Mouse (Mus musculus) T-cell, adult 66 days (primary cell): ENCODE measurements around the gene Lrrc57. TPM values are rescaled to one million over a fixed set of nuclear protein-coding genes. Genes with fewer than 3 reads are reported as not detected.

Source experiments
- total RNA-seq, 2 experiments: library from RNA; stranded (reverse); gene quantifications; 3 replicates in 1 of 2; 4 replicates in 1 of 2; pipeline ENCODE4 v1.2.4; 2023

The Lrrc57 gene
- total RNA-seq, result 10 to 100 TPM; 15.1 to 18.6 TPM

GRCm38 (mm10) chr2:120608830-120609723 lies at the start of gene Lrrc57, which contains the start of gene Haus2:
Gene Lrrc57 (minus strand): TSS chr2:120609520.
Gene Haus2 (plus strand): TSS chr2:120609383.

DNA sequence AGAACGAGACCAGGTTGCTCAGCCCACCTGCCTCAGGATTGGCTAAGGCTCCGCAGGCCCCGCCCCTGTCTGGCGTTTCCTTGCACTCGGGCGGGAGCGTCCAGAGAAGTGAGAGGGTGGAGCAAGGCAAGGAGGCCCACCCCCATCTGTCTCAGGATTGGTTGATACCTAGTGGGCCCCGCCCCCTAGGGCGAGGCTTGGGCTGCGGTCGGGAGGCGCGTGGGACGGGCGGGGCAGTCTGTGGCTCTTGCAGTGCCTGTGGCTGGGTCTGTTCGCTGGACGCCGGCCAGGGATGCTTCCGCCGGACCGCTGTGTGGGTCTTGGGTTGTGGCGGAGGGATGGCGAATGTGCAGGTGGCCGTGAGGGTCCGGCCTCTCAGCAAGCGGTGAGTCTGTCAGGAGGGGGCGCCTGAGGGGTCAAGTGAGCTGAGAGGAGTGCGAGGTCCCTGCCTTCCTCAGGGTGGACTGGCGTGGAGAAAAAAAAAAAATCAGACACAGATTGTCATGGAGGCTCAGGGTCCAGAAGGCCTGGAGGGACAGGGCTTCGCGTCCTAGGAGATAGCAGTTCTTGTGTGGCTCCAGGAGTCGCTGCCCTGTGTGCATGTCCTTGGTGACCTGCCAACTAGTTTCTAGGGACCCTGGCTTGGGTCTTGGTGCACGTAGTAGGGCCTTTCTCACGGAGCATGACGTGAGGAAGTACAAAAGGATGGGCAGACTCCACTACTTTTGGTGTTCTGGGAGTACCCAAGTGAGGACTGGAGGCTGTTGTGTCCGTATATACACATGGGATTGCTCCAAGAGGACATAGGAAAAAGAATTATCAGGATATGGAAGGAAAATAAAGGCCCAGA lies 19.8 kb upstream of the Lrrc57 start, which contains the start of gene Stard9:
TSS of gene Stard9 (plus strand) at position 236 of the 850 bp plus-strand sequence.

GRCm38 (mm10) chr2:120566886-120567797 lies 42.2 kb downstream of the Lrrc57 start, which contains the start of gene Snap23:
Gene Snap23 (plus strand): TSS chr2:120567671.

DNA sequence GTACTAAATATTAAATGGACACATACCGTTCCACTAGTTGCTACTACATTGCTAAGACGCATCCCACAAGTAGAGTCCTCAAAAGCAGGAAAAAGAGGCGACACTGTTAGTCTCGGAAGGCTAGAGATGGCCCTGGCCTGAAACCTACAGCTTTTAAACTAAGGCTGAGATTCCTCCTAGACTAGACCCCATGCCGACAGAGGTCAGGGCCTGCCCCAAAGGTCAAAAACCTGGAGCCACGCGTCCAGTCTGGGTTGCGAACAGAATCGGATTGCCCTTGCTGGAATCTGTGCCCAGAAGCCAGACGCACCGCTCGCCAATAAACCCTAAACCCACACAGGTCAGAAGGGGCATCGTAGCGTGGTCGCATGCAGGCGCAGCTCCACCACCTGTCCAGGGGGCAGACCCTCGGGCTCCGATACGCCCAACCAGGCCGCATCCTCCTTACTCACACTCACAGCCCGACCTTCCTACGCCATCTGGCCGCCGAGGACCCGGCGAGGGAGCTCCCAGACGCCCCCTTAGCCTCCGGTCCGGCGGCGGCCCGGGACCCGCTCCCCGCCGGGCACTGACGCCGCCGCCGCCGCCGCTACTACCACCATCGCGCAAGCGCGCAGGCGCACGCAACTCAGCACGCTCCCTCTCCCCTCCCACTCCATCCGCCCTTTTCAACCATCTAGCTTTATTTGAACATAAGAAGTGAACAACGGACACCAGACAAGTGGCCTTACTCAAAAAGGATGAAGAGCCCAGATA lies 45.9 kb downstream of the Lrrc57 start, which contains the start of gene Zfp106:
TSS of gene Zfp106 (minus strand) at position 609 of the 756 bp plus-strand sequence.

Other genes starting within 250 kb of the Lrrc57 start
- gene Ganc, start 205.6 kb downstream of the Lrrc57 start, total RNA-seq, result 10 to 100 TPM; 21.5 to 22.4 TPM
- 10 to 100 TPM; 62.4 to 64.3 TPM for gene Tmem87a, start 205.4 kb downstream of the Lrrc57 start, total RNA-seq
- 1 to 10 TPM; 3.7 to 4.6 TPM for gene Capn3, start 153.5 kb downstream of the Lrrc57 start, total RNA-seq
- gene Zfp106, start 45.7 kb downstream of the Lrrc57 start, total RNA-seq, result 10 to 100 TPM; 67.2 to 73.8 TPM
- 10 to 100 TPM; 26.3 to 32.8 TPM for gene Snap23, start 41.8 kb downstream of the Lrrc57 start, total RNA-seq
- gene Haus2, start 137 bp downstream of the Lrrc57 start, total RNA-seq, result 10 to 100 TPM; 21.6 to 27.2 TPM
- under 1 TPM; 0.41 to 0.44 TPM for gene Stard9, start 19.6 kb upstream of the Lrrc57 start, total RNA-seq
- gene Cdan1, start 240.6 kb upstream of the Lrrc57 start, total RNA-seq, result 10 to 100 TPM; 42.7 to 50.6 TPM
- 10 to 100 TPM in 1 of 2 experiments, 1 to 10 TPM in 1; 9.7 to 11.6 TPM for gene Ttbk2, start 241.1 kb upstream of the Lrrc57 start, total RNA-seq